Mouse (Mus musculus): ENCODE data around the gene Tmtc2.

GRCm38 (mm10) chr10:105195377-105195776 is 378.9 kb downstream of the Tmtc2 start:
- TF ChIP-seq TAL1 (IDR thresholded peaks at IDR 0.05; ENCODE audit: low read length) (no peak), GATA1 (IDR thresholded peaks at IDR 0.05; ENCODE audit: low read length) (no peak)
